Mouse (Mus musculus) ES-Bruce4 (cell line): ENCODE measurements at regions not wholly inside any gene's neighbourhood (a gene's known extent, or its start where the extent isn't known, plus 50 kb on each side); places are given as distances from the start of the nearest gene placed in this dataset.

Experiments used
- H3K27ac ChIP-seq: 2 replicates; pipeline ENCODE4 v1.5.1; 2012; ENCODE audit warnings: low read length, inconsistent platforms; ENCODE audit not compliant: insufficient read depth
- H3K27me3 ChIP-seq: 2 replicates; pipeline ENCODE4 v1.6.1; 2012; ENCODE audit warnings: mild to moderate bottlenecking, low read length, inconsistent platforms; ENCODE audit not compliant: control insufficient read depth, poor library complexity, insufficient read depth, severe bottlenecking
- H3K36me3 ChIP-seq: 2 replicates; pipeline ENCODE4 v1.6.1; 2012; ENCODE audit warnings: inconsistent platforms, mild to moderate bottlenecking, low read length, moderate library complexity; ENCODE audit not compliant: control insufficient read depth, poor library complexity, insufficient read depth, severe bottlenecking
- H3K4me1 ChIP-seq: one replicate; pipeline ENCODE4 v1.8.1; 2011; ENCODE audit warnings: low read length; ENCODE audit not compliant: control insufficient read depth, insufficient read depth
- H3K4me3 ChIP-seq: 2 replicates; pipeline ENCODE4 v1.5.1; 2011; ENCODE audit warnings: low read depth, mild to moderate bottlenecking, low read length
- H3K9ac ChIP-seq: 2 replicates; pipeline ENCODE4 v1.6.1; 2012; ENCODE audit warnings: low read depth, mild to moderate bottlenecking, inconsistent platforms; ENCODE audit not compliant: poor library complexity, severe bottlenecking
- H3K9me3 ChIP-seq: replicated peaks from 2 replicates; pipeline ENCODE4 v1.6.1; 2012; ENCODE audit warnings: mild to moderate bottlenecking, low read length, inconsistent platforms; ENCODE audit not compliant: control insufficient read depth, poor library complexity, insufficient read depth, severe bottlenecking
- CTCF ChIP-seq: IDR thresholded peaks from one replicate; pipeline ENCODE4 v1.8.1; 2011; ENCODE audit warnings: low read depth, low read length
- EP300 ChIP-seq: IDR thresholded peaks from 2 replicates; pipeline ENCODE4 v1.6.1; 2011; ENCODE audit warnings: low read depth, low read length; ENCODE audit not compliant: insufficient read depth
- POLR2A ChIP-seq: IDR thresholded peaks from one replicate; pipeline ENCODE4 v1.8.1; 2011; ENCODE audit warnings: low read length; ENCODE audit not compliant: insufficient read depth

- Histone ChIP-seq H3K4me1 (no peaks in the 10 kb centered on the region), H3K9me3 (no peaks in the 10 kb centered on the region), H3K27me3 (no peaks in the 10 kb centered on the region), H3K27ac (no peak overlapping the region), H3K36me3 (no peaks in the 10 kb centered on the region), H3K9ac (no peak overlapping the region), H3K4me3 (0 out of 2 replicates have a peak overlapping the region, but pooled peaks have one; percentile 1)
- TF ChIP-seq EP300 (no peak), POLR2A (no peak), CTCF (no peak)
These were observed 77.1 kb downstream of the Thnsl1 start for GRCm38 (mm10) chr2:21282505-21283200.

- Histone ChIP-seq H3K36me3 (no peaks in the 10 kb centered on the region), H3K4me1 (no peaks in the 10 kb centered on the region), H3K27ac (no peak overlapping the region), H3K27me3 (no peaks in the 10 kb centered on the region), H3K9me3 (no peaks in the 10 kb centered on the region), H3K4me3 (no peak overlapping the region), H3K9ac (no peak overlapping the region)
- TF ChIP-seq CTCF (no peak), EP300 (no peak), POLR2A (no peak)
These were observed 79.4 kb downstream of the Thnsl1 start for GRCm38 (mm10) chr2:21284881-21285280.

- no peaks in the 10 kb centered on the region for H3K27me3 ChIP-seq
- H3K4me1 ChIP-seq = no peaks in the 10 kb centered on the region
- H3K27ac ChIP-seq = no peak overlapping the region
- no peaks in the 10 kb centered on the region for H3K9me3 ChIP-seq
- TF ChIP-seq EP300 (no peak), CTCF (no peak), POLR2A (no peak)
- no peak overlapping the region for H3K4me3 ChIP-seq
- no peaks in the 10 kb centered on the region for H3K36me3 ChIP-seq
- no peak overlapping the region for H3K9ac ChIP-seq
These were observed 79.6 kb upstream of the Gpr158 start for GRCm38 (mm10) chr2:21287786-21288185.

- TF ChIP-seq EP300 = no peak
- no peak for TF ChIP-seq POLR2A
- no peak for TF ChIP-seq CTCF
- Histone ChIP-seq H3K9ac (no peak overlapping the region), H3K36me3 (no peaks in the 10 kb centered on the region), H3K9me3 (no peaks in the 10 kb centered on the region), H3K27me3 (no peaks in the 10 kb centered on the region), H3K4me1 (no peaks in the 10 kb centered on the region), H3K4me3 (no peak overlapping the region), H3K27ac (no peak overlapping the region)
These were observed 74.6 kb upstream of the Gpr158 start for GRCm38 (mm10) chr2:21292669-21293151.

- TF ChIP-seq POLR2A = no peak
- TF ChIP-seq EP300 = no peak
- no peak for TF ChIP-seq CTCF
- H3K4me3 ChIP-seq = no peak overlapping the region
- H3K9me3 ChIP-seq = no peaks in the 10 kb centered on the region; the same call in 1 of the 2 replicates
- no peaks in the 10 kb centered on the region for H3K27me3 ChIP-seq
- no peaks in the 10 kb centered on the region for H3K4me1 ChIP-seq
- H3K9ac ChIP-seq = no peak overlapping the region
- no peak overlapping the region for H3K27ac ChIP-seq
- H3K36me3 ChIP-seq = no peaks in the 10 kb centered on the region
These were observed 73.3 kb upstream of the Gpr158 start for GRCm38 (mm10) chr2:21294002-21294401.

- Histone ChIP-seq H3K4me3 (no peak overlapping the region), H3K9me3 (no peaks in the 10 kb centered on the region; the same call in 1 of the 2 replicates), H3K27ac (no peak overlapping the region), H3K27me3 (no peaks in the 10 kb centered on the region), H3K4me1 (no peaks in the 10 kb centered on the region), H3K9ac (no peak overlapping the region), H3K36me3 (no peaks in the 10 kb centered on the region)
- TF ChIP-seq POLR2A = no peak
These were observed 67.7 kb upstream of the Gpr158 start for GRCm38 (mm10) chr2:21299681-21300080.
